Comparison of ENCODE assay signal across 14 mouse cellular contexts in genomic region chr11:103050153-103050552, GRCm38 (mm10). TPM values are rescaled to one million over a fixed set of nuclear protein-coding genes. Genes with fewer than 3 reads are reported as not detected.
A peak's percentile ranks its signal among the peaks of the same experiment; 100 is the strongest.
DNase-seq lines count a peak whose midpoint lies in the region; ATAC-seq and TF ChIP-seq lines count a peak whose summit lies in the region.
"Had no signal": no experiment of that assay in that cellular context is flagged by ENCODE, and none has a peak within 500 bp of the region (broad histone marks: within the 10 kb centered on the region; RNA-seq: fewer than 3 reads in every experiment).

No protein-coding gene starts in this region.

- no peak for TF ChIP-seq CTCF in gastrocnemius, adult 2 months (IDR thresholded peaks at IDR 0.05)

- no peak for ATAC-seq in cerebellum, adult (ENCODE audit: insufficient number of reproducible peaks, low FRiP score, low TSS enrichment)
- ATAC-seq: intestine, embryonic 15.5 days; midbrain, embryonic 16.5 days had no signal

- H3K4me3 ChIP-seq in gastrocnemius, adult 2 months, result peak overlapping the region; percentile 41; the same call in 1 of the 2 replicates
- H3K4me3 ChIP-seq: intestine, embryonic 15.5 days; limb, embryonic 12.5 days; neural tube, embryonic 15.5 days had no signal

- peak; percentile 63 for DNase-seq in cerebellum, adult 11-12 months
- DNase-seq in 3134 (ENCODE audit: extremely low read depth, insufficient read length, low spot score), result peak; percentile 87
- peak; percentile 60 to 66 for DNase-seq in cerebellum, adult 18-20 months
- DNase-seq in gastrocnemius, adult 2 months, result peak; percentile 89
- DNase-seq in urinary bladder, postnatal 4 days (ENCODE audit: low spot score in 2 of 2), result no peak
- no peak for DNase-seq in natural killer cell, adult 2 months (ENCODE audit: low spot score in 2 of 2)
- no peak for DNase-seq in kidney, adult 18-20 months
- DNase-seq: kidney, postnatal 14 days; layer of hippocampus, postnatal 36 days had no signal

- peak overlapping the region; percentile 93 for H3K27ac ChIP-seq in gastrocnemius, adult 2 months
- H3K27ac ChIP-seq: intestine, embryonic 15.5 days; limb, embryonic 12.5 days; neural tube, embryonic 15.5 days had no signal

- intact Hi-C loops in gastrocnemius, adult 2 months (cut with DNase I), result loop anchor here (2.0 to 5.0 kb wide), 2 partner anchors 13 to 148 kb away; partner anchors contain the start of gene Gfap

RNA-seq across cellular contexts. Expression of gene Dcakd, which starts 22.0 kb away (rescaled TPM):
- 10 to 100 TPM; 12.4 to 25.8 TPM for total RNA-seq in gastrocnemius, adult 2 months (2021)

RNA-seq across cellular contexts. Expression of gene Nmt1, which starts 22.2 kb away (rescaled TPM):
- total RNA-seq in gastrocnemius, adult 2 months (2021), result 10 to 100 TPM; 43.8 to 51.9 TPM

RNA-seq across cellular contexts. Expression of gene Plcd3, which starts 51.3 kb away (rescaled TPM):
- total RNA-seq in gastrocnemius, adult 2 months (2021), result 1 to 10 TPM; 4.6 to 5.9 TPM

RNA-seq across cellular contexts. Expression of gene Acbd4, which starts 51.3 kb away (rescaled TPM):
- 10 to 100 TPM; 24.2 to 28.6 TPM for total RNA-seq in gastrocnemius, adult 2 months (2021)

Comparison
In these comparisons a context has a peak if more than half of its experiments do, and no peak if none do; other contexts are left out.
1. DNase-seq: peak in cerebellum, adult 11-12 months (single experiment), 3134 (single experiment), cerebellum, adult 18-20 months (2 of 2) and gastrocnemius, adult 2 months (single experiment); none in urinary bladder, postnatal 4 days (0 of 2), natural killer cell, adult 2 months (0 of 2) and kidney, adult 18-20 months (single experiment).